Mouse (Mus musculus): Measurements from ENCODE around the gene Efcab10. TPM values are rescaled to one million over a fixed set of nuclear protein-coding genes. Genes with fewer than 3 reads are reported as not detected.

The Efcab10 gene
- total RNA-seq (2023) = not detected

GRCm38 (mm10) chr12:33394804-33395623 is at the start of gene Efcab10:
Efcab10 (plus strand) TSS chr12:33394854.

GRCm38 (mm10) chr12:33429387-33430160 is 34.9 kb downstream of the Efcab10 start, which contains the start of gene Twistnb:
Twistnb (plus strand) TSS chr12:33429635.

Other genes with a start within 250 kb of the Efcab10 start
- 10 to 100 TPM; 82.3 to 87.3 TPM for gene Atxn7l1, start 247.2 kb upstream of the Efcab10 start, total RNA-seq (2023)
- gene Twistnb, start 34.8 kb downstream of the Efcab10 start, total RNA-seq (2023) = 10 to 100 TPM; 65.3 to 79.2 TPM